Mouse (Mus musculus): ENCODE measurements at regions not wholly inside any gene's neighbourhood (a gene's known extent, or its start where the extent isn't known, plus 50 kb on each side); places are given as distances from the start of the nearest gene placed in this dataset.

DNA sequence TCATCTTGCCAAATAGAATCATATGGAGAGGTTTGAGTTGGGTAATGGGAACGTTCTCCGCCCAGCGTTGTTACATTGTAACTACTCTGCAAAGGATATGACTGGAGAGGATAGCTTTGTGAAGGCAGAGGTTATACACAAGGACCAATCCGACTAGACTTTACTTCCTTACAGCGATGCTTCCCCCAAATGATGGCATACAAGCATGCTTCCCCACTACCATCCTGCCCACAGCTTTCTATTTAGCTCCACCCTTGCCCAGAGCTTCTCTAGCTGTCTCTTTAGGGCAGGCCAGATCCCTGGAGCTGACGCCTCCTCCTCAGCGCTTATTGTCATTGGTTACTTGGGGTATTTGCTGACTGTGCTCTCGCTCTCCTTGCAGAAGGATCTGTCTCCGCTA lies 130.1 kb upstream of the Zfp703 start:
- no peak for DNase-seq (ENCODE audit: low spot score)

DNA sequence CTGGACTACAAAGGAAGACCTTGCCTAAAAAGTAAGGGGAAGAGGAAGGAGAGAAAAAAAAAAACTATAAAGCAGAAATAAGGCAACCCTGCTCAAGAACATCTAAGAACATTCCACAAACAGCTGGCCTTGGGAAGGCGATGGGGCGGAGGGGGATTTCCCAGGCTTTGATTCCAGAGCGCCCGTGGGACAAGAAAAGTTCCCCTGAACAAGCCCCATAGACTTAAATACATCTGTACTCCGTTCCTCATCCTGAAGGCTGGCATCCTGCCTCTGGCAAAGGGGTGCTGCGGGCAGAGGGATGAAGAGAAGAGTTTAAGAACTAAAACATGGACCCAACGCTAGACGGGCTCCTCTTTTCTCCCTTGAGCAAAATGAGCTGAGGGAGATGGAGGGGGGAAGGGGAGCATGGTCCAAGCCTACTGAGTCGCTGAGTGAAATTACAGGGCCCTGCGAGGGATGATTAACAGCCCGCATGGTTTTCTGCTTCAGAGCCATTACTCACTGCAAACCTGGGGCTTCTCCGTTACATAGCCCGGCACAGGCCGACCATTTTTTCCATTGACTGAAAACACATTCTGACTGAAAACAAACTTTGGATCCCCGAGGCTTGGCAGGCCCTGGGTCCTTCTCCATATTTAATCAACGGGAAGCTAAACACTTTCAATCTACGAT lies 128.9 kb upstream of the Zfp703 start:
- no peak for DNase-seq (ENCODE audit: low spot score)

DNA sequence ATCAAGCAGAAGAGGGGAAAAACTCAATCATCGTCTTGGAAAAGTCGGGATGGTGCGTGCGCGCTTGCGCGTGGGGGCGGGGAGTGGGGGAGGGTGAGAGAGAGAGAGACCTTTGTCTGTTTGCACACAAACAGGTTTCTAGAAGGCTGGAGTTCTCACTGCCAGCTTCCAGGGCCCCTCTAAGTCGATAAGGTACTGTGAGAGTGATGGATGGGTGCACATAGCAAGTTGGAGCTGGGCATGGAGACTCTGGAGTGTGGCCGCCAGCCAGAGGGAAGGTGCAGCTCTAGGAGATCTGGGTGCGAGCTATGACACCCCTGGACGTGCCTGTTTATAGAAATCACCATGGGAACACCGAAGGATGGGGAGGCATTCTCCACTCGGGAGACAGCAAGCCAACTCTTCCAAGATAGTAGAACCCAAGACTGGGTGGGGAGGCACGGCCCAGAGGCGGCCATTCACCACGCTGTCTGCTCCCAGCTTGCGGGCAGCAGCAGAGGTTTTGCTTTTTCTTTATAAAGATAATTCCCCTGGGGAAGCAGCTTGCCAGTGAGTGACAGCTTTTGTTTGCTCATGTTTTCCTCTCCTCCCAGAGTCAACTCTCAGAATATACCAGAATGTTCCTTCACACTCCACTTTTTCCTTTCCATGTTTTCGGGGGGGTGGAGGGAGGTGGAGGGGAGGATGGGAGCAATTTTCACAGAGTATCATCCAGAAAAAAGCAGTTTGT lies 128.0 kb upstream of the Zfp703 start:
- DNase-seq (ENCODE audit: low spot score): no peak

DNA sequence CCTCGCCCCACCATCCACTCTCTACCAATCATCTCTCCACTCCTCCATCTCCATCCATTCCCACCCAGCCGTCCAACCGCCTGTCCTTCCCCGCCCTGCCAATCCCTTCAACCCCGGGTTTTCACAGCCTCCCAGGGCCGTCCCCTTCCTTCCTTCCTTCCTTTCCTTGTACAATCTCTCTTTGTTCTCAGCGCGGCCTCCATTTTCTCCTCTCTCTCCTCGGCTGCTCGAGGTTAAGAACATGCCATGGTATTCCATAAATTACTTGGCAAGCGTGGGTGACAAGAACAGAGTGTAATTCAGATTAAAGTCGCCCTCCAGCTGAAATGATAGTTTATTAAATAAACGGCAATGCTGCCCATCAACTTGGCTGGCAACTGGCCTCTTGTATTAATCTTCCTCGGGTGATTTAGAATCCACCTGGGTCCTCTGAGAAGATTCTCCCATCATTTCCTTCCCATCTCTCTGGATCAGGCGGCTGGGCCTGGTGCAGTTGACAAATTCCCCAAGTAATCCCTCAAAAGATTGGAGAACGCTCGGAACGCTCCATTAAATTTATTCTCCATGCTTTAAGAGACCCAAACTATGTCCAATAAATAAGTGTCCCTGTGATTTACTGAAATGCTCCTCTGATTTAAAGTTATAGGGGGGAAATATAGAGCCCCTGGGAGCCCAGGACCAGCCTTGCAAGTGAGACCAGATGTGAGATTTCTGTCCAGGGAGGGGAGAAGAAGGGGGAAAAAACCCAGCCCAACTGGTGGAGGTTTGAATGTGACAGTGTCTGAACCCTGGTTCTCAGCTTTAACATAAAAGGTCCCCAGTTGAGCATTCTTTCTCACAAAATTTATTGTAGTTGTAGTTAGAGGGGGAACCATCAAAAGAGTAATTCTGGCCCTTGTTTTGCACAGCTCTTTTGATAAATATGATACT lies 125.0 kb upstream of the Zfp703 start:
- DNase-seq (ENCODE audit: low spot score): no peak

DNA sequence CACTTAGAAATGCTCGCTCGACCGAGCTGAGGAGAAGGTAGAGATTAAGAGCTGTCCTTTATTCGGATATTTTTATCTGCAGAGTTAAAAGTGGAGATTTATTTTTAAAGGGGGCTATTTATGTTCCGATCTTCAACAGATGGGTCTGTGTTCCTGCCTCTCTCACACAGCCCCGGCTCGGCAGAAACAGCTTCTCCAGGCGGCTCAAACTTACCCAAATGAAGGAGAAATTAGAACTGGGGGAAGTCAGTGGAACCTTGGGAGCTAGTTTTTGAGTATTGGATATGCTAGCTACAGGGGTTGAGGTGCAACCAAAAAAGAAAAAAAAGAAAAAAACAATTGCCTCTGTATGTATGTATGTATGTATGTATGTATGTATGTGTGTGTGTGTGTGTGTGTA lies 124.2 kb upstream of the Zfp703 start:
- no peak for DNase-seq (ENCODE audit: low spot score)

DNA sequence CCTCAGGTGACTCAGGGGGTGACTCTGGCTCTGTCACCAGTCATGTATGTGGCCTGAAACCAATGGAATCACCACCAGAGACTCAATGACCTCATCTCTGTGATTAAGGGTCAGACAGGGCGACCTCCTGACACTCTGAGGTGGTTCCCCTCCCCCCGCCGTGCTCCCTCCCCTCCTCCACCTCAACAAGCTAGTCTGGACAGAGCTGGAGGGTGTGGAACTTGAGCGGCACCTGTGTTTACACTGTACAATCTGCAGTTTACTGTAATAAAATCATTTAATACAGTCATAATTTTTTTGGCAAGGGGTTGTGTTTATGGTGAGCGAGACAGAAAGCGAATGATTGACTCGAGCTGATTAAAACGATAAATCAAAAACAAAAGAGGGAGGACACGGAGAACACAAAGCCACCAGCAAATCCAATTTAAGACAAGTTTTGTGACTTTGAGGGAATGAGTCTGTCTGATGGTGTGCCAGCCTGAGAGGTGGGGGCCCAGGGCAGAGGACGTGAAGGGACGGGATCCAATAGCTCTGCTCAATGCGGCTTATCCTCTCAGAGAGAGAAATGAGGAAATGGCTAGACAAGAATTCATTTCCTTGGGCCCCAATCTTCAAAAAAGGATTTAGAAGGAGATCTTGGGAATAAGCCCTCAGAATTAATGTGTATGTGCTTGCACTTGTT lies 122.4 kb upstream of the Zfp703 start:
- DNase-seq (ENCODE audit: low spot score): no peak

DNA sequence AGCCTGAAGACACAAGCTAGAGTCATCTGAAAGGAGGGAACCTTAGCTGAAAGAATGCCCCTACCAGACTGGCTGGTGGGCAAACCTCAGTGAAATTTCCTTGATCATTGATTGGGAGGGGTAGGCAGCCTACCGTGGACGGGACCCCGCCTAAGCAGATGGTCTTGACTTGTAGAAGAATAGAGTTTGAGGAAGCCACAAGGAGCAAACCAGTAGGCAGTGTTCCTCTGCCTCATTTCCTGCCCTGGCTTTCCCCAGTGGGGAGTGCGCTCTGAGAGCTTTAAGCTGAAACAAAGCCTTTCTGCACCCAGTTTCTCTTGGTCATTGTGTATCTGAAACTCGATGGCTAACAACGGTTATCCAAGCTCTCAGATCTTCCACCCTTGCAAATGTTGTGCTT lies 121.9 kb upstream of the Zfp703 start:
- no peak for DNase-seq (ENCODE audit: low spot score)

DNA sequence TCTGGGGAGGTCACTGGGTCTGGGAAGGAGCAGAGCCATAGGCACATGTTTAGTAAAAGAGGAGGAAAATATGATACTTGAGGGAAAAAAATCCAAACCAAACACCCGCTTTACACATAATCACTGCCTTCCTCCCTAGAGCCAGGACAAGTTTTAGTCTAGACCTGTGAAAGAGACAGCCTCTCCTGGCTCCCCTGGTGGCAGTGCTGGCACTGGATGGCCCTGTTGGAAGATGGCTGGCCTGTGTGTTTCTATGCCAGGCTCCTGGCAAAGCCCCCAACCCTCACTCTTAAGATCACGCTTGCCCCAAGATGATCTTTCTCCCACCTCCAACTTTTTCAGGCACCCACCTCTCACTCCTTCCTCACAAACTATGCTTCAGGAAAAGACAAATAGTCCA lies 112.6 kb upstream of the Zfp703 start:
- DNase-seq (ENCODE audit: low spot score): no peak

DNA sequence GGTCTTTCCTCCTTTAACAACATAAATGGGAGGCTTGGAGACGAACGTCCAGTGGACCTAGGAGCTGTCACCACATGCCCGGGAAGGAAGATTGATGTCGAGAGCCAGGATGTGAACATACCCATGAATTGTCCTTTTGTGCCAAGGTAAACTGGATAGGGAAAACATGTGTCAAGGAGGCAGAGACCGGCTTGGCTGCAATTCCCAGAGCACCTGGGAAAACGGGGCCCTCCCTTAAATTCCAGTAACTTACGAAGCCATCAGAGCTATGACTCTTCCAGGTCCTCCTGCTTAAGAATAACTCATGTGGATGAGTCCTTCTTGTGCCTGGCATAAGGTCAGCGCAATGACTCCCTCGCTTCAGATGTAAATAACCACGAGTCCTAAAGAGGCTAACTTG lies 112.2 kb upstream of the Zfp703 start:
- DNase-seq (ENCODE audit: low spot score): no peak

DNA sequence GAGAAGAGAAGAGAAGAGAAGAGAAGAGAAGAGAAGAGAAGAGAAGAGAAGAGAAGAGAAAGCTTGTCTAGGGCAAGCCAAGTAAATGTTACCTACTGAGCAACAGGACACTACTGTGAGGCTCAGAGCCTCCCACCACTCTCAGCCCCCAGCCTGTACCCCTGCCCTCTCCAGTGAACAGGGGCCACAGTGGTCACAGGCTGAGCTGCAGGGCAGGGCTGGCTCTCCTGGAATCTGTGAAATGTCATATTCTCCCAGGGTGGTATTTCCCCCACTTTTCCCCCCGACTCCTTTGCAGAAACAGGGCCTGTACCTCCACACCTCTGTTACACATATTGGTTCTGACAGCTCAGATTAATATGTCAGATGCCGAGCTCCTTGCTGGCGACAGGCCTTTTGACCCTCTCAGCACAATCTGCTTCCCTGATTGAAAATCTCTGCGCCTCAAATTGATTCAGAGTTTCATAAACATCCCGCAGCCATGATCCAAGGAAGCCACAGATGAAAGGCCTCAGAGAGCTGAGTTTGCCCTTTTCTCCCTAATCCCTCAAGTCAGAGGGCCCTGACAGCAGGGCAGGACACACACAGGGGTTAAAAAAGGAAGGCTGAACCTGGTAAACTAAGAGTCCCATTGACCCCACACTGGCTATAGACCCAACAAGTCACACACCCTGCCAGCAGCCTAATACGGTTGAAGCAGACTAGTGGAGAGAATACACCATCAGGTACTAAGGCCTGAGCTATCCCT lies 108.8 kb upstream of the Zfp703 start:
- DNase-seq (ENCODE audit: low spot score): no peak

DNA sequence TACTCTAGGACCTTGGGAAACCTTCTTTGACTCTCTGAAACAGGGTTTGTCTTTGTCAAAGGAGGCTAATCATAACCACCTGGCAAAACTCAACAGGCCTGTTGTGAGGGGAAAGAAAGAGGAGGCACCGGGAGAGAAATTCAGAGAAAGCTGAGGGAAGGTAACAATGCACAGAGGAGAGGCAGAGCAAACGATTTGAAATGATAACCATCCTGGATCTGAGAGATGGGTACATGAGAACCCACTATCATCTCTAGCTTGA lies 108.3 kb upstream of the Zfp703 start:
- no peak for DNase-seq (ENCODE audit: low spot score)

DNA sequence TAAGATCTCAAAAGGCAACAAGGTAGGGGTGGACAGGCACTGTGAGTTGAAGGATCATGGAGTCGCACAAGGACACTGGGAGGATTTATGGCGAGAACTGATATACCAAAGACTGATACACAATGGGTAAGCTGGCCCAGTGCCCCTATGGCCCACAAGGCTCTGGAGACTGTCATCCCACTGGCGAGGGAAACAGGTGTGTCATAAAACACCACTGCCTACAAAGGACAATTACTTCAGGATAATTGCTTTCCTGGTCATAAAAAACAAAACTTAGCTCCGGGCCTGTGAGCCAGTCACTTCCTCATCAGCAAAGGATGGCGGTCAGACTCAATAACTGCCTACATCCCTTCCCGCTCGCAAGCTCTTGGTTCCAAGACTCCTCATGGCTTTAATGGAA lies 105.3 kb upstream of the Zfp703 start:
- no peak for DNase-seq (ENCODE audit: low spot score)

DNA sequence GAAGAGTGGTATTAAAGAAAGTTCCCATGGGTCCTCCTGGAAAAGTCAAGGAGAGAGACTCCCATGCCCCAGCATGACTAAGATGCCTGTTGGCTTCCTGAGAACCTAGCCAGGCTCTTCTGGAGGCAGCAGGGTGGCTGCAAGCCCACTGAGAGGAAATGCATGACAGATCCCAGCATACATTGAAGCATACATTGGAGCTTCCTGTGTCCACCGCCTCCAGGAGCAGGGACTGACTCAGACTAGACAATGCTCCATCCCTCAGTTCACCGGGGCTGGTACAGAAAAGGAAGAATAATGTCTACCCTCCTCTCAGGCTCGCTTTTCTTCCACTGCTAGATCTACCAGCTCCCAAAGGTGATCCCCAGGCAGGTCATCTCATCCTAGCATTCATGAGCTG lies 104.7 kb upstream of the Zfp703 start:
- DNase-seq (ENCODE audit: low spot score): no peak

DNA sequence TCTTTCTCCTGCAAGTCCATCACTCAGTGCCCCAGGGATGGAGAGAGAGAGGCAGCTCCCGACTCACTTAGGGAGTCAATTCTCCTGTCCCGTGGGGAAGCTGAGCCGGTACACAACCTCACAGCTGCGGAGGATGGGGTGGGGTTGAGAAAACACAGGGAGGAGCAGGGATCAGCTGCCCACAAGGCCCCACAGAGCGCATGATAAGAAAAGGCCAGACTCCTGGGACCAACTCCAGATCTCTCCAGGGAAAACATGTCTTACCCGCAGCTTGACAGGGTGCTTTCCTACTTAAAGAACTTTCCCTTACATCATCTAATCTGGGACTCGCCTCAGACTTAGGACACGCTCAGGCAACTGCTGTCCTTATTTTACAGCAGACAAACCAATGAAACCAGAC lies 104.3 kb upstream of the Zfp703 start:
- DNase-seq (ENCODE audit: low spot score): no peak

DNA sequence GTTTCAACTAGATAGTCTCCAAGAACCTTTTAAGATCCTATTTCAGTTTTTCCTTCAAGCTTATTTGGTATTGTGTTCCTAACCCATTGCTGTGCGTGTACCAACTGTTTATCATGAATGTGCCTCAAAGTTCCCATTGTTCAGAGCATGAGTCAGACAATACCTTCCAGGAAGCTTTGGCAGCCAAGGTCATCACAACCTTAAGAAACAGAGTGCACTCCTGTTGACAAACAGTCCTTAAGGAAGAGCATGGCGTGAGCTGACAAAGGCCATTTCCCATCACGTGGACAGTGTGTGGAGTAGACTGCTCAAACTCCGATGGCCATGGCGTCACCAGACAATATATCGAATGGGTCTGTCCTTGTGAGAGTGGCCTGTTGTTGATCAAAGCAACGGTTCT lies 96.9 kb upstream of the Zfp703 start:
- no peak for DNase-seq (ENCODE audit: low spot score)

DNA sequence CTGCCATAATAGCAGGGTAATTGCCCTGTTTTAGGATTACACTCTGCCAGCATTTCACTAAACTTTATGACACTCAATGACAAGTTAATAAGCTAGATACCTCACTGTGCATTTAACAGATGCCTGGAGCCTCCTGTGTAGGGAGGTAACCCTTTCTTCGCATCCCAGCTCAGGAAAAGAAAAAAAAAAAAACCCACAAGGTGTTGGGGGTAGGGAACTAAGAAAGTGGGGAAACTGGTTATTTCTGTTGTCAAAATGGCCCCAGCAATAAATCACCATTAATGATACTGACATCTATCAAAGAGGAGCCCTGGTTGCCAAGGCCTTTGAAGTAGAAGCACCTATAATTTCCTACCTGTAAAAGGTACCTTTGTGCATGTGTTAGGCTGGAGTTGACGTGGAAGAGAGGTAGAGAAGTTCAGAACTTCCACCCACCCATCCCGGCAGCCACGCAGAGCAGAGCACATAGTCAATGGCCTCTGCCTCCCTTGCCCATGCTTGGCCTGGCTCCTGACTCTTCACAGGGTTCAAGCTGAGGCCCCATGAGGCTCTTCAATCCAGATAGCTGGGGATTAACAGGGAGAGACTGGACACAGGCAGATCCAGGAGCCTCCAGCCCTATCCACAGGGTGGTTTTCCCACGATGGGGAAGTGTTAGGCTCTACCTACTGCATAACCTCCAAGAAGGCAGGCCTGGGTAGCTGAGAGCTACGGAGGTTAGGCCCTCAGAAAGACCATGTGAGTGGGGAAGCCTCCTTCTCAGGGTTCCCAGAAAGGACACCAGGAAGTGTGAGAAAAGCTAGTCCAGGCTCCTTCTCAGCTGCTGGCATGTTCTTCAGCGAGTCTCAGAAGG lies 95.6 kb upstream of the Zfp703 start:
- DNase-seq (ENCODE audit: low spot score): no peak

DNA sequence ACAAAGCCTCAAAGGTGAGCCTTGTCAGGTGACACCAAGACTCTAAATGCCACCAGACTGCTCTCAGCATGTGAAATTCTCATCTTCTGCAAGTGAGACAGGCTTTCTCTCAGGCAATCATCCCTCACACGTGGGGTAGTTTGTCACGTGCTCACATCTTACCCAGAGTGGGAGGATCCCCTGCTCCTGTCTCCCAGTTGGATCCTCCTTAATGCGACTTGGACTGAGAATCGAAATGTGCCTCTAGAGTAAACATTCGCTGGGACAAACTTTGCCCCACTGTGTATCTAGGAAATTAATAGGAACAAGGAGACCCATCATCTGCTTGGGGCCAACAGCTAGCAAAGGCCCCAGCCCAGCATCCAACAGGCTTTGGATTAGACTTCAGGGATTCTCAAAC lies 94.5 kb upstream of the Zfp703 start:
- DNase-seq (ENCODE audit: low spot score): no peak

DNA sequence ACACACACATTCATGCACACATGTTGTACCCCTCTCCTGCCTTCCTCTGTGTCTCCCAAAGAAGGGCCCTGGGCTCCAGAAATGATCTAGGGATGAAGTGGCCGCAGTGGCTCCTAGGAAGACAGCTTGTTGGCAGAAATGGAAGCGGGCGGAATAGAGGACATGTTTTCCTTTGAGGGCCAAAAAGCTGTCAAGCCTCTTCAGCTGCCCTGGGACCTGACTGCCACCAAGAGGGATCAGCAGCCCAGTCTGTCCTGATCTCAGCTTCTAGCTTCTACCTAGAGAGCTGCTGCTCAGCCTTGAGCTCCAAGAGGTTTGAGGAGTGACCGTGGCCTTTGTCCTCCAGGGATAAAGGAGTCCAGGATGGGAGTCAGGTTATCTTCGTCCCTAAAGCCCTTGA lies 93.8 kb upstream of the Zfp703 start:
- DNase-seq (ENCODE audit: low spot score): no peak

DNA sequence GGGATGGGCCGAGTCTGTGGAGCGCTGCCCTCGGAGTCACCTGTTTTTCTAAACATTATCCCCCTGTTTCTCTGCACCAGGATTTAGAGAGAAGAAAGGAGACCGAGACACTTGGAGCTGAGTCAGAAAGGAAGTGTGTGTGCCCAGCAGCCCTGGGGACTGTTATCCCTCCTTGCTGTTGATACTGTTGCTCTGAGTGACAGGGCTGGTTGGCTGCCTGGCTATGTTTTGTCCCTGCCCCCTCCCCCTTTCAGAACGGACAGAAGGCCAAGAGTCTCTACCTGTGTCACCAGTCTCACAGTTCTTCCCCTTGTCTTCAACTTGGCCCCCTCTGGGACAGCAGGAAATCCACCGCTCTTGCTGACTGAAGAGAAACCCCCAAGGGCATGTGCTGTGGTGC lies 93.4 kb upstream of the Zfp703 start:
- no peak for DNase-seq (ENCODE audit: low spot score)

DNA sequence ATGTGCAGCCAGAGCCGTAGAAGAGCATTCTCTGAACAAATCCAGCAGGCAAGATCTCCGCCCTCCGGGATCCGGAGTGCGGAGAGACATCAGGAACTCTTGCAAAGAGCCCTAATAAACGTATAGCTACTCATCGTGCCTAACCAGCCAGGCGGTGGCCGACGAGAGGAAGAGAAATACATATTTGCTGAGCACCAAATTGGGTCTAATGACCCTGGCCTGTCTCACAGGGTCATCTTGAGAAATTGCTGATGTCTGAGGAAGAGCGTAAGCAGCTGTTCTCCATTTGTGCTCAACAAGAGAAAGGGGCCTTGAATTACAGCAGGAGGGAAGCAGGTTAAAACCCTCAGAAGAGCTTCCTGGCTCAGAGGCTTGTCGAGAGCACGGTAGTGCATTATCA lies 92.8 kb upstream of the Zfp703 start:
- DNase-seq (ENCODE audit: low spot score): no peak

DNA sequence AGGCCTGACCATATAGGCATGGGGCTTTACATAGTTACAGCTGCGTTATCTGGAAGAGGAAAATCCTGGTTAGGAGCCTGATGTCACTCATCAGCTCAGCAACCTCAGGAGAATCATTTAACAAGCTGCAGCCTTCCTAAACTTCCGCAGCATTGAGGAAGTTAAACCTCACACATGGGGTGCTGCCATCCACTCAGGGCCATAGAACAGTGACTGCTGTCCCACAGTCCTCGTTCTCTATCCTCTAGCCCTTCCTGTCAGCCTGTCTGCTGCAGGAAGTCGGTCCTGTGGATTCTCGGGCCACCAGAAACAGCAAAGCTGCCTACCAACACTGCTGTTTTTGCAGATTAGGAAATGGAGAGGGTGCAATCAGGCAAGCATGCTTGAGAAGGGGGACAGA lies 91.8 kb upstream of the Zfp703 start:
- DNase-seq (ENCODE audit: low spot score): no peak

Data from left cerebral cortex, adult 11 months (tissue).